Mouse (Mus musculus) forebrain, postnatal 0 days (tissue): Measurements from ENCODE around the gene Atg4d. TPM values are rescaled to one million over a fixed set of nuclear protein-coding genes. Genes with fewer than 3 reads are reported as not detected.

Experiments used
- ATAC-seq: fragments of 200-750 bp; cut with Nextera tagmentation; 2 replicates; pipeline ENCODE4 v1.8.0; 2017; ENCODE audit warnings: mild to moderate bottlenecking, moderate library complexity
- DNase-seq: peaks from one replicate; pipeline ENCODE4 v3.0.0-alpha.2; 2015
- H3K27ac ChIP-seq: fragments of 300-500 bp; sonication (generic); 2 replicates; pipeline ENCODE4 v1.5.1; 2014; ENCODE audit warnings: low read depth, mild to moderate bottlenecking, antibody characterized with exemption, low read length, moderate library complexity, mixed read lengths
- H3K27me3 ChIP-seq: fragments of 300-500 bp; sonication (generic); 2 replicates; pipeline ENCODE4 v1.6.1; 2014; ENCODE audit warnings: mild to moderate bottlenecking, low read length, mixed read lengths; ENCODE audit not compliant: insufficient read depth
- H3K36me3 ChIP-seq: fragments of 300-500 bp; sonication (generic); 2 replicates; pipeline ENCODE4 v1.6.1; 2014; ENCODE audit warnings: mild to moderate bottlenecking, moderate library complexity; ENCODE audit not compliant: insufficient read depth
- H3K4me1 ChIP-seq: fragments of 300-500 bp; sonication (generic); 2 replicates; pipeline ENCODE4 v1.6.1; 2014; ENCODE audit warnings: antibody characterized with exemption; ENCODE audit not compliant: insufficient read depth
- H3K4me2 ChIP-seq: fragments of 300-500 bp; sonication (generic); 2 replicates; pipeline ENCODE4 v1.6.1; 2014; ENCODE audit warnings: low read depth, mild to moderate bottlenecking, moderate library complexity
- H3K4me3 ChIP-seq: fragments of 300-500 bp; sonication (generic); 2 replicates; pipeline ENCODE4 v1.5.1; 2014; ENCODE audit warnings: low read depth, low read length, mixed read lengths
- H3K9ac ChIP-seq: fragments of 300-500 bp; sonication (generic); 2 replicates; pipeline ENCODE4 v1.6.1; 2014; ENCODE audit warnings: mild to moderate bottlenecking
- H3K9me3 ChIP-seq: fragments of 300-500 bp; sonication (generic); 2 replicates; pipeline ENCODE4 v1.6.1; 2016; ENCODE audit warnings: low read length
- CTCF ChIP-seq: sonication (generic); IDR thresholded peaks from 2 replicates; pipeline ENCODE4 v1.5.1; 2016; ENCODE audit warnings: antibody characterized with exemption, control low read depth, low read depth
- WGBS: fragments of 180-500 bp; shearing (Covaris S2); extraction: QIAGEN DNeasy Blood & Tissue Kit; methylation state at CpG from one replicate; pipeline ENCODE4 v1.1.7; 2014; 5-methylcytosine and 5-hydroxymethylcytosine counted together
- polyA plus RNA-seq: library from polyadenylated mRNA; unstranded; fragments of >200 nt; fragmentation: Nextera tagmentation; extraction: Ambion mirVana; gene quantifications from 2 replicates; pipeline ENCODE4 v1.2.1, GENCODE M21; 2015
- total RNA-seq: library from RNA; depleted of rRNA; stranded (reverse); fragments of >200 nt; gene quantifications from 2 replicates; pipeline ENCODE4 v1.2.3, GENCODE M21; 2014

The Atg4d gene
- total and polyA plus RNA-seq, 2 experiments from 2014 or later: 18.7 to 26.4 TPM

GRCm38 (mm10) chr9:21273520-21274228, 8.6 kb downstream of the Atg4d start:
- 84% methylated on average over 7 of the region's 7 CpGs for WGBS
- H3K36me3 ChIP-seq: peaks cover 90% of the 10 kb centered on the region

GRCm38 (mm10) chr9:21274336-21274735, 9.2 kb downstream of the Atg4d start:
- H3K36me3 ChIP-seq: peaks cover 90% of the 10 kb centered on the region

More at GRCm38 (mm10) chr9:21273520-21274228, 8.6 kb downstream of the Atg4d start:
- ATAC-seq: no peak
- Histone ChIP-seq H3K4me1 (no peaks in the 10 kb centered on the region), H3K27me3 (no peaks in the 10 kb centered on the region), H3K27ac (no peak overlapping the region), H3K4me3 (no peak overlapping the region), H3K9me3 (no peaks in the 10 kb centered on the region), H3K4me2 (no peak overlapping the region), H3K9ac (no peak overlapping the region)
- TF ChIP-seq CTCF: no peak
- no peak for DNase-seq

GRCm38 (mm10) chr9:21275013-21275710, 10.1 kb downstream of the Atg4d start:
- Histone ChIP-seq H3K36me3 (peaks cover 91% of the 10 kb centered on the region), H3K27ac (no peak overlapping the region), H3K9ac (no peak overlapping the region), H3K27me3 (no peaks in the 10 kb centered on the region), H3K9me3 (no peaks in the 10 kb centered on the region), H3K4me2 (no peak overlapping the region), H3K4me3 (no peak overlapping the region), H3K4me1 (no peaks in the 10 kb centered on the region)
- no peak for TF ChIP-seq CTCF
- no peak for ATAC-seq
- DNase-seq: no peak
- 88% methylated on average over 7 of the region's 7 CpGs for WGBS

More at GRCm38 (mm10) chr9:21274336-21274735, 9.2 kb downstream of the Atg4d start:
- H3K27me3 ChIP-seq: no peaks in the 10 kb centered on the region
- no peak for TF ChIP-seq CTCF
- no peak for DNase-seq
- H3K4me3 ChIP-seq: no peak overlapping the region
- 94% methylated on average over 3 of the region's 3 CpGs for WGBS
- ATAC-seq: no peak
- H3K9ac ChIP-seq: no peak overlapping the region
- H3K4me2 ChIP-seq: no peak overlapping the region
- no peaks in the 10 kb centered on the region for H3K4me1 ChIP-seq
- no peak overlapping the region for H3K27ac ChIP-seq
- H3K9me3 ChIP-seq: no peaks in the 10 kb centered on the region

- no peak for ATAC-seq
- Histone ChIP-seq H3K27ac (no peak overlapping the region), H3K36me3 (peaks cover 89% of the 10 kb centered on the region), H3K4me3 (no peak overlapping the region), H3K9me3 (no peaks in the 10 kb centered on the region), H3K4me1 (no peaks in the 10 kb centered on the region), H3K27me3 (no peaks in the 10 kb centered on the region), H3K9ac (no peak overlapping the region), H3K4me2 (no peak overlapping the region)
- no peak for TF ChIP-seq CTCF
- no peak for DNase-seq
- 92% methylated on average over 12 of the region's 12 CpGs for WGBS
These were observed 10.6 kb downstream of the Atg4d start for GRCm38 (mm10) chr9:21275727-21276126.

- Histone ChIP-seq H3K27ac (no peak overlapping the region), H3K36me3 (peaks cover 89% of the 10 kb centered on the region), H3K4me3 (no peak overlapping the region), H3K4me1 (no peaks in the 10 kb centered on the region), H3K9me3 (no peaks in the 10 kb centered on the region), H3K4me2 (no peak overlapping the region), H3K9ac (no peak overlapping the region), H3K27me3 (no peaks in the 10 kb centered on the region)
- no peak for DNase-seq
- ATAC-seq: no peak
- no peak for TF ChIP-seq CTCF
- WGBS: 90% methylated on average over 8 of the region's 8 CpGs
These were observed 11.2 kb downstream of the Atg4d start for GRCm38 (mm10) chr9:21276307-21276706.

- no peaks in the 10 kb centered on the region for H3K4me1 ChIP-seq
- no peak overlapping the region for H3K4me3 ChIP-seq
- no peak for TF ChIP-seq CTCF
- no peaks in the 10 kb centered on the region for H3K9me3 ChIP-seq
- H3K36me3 ChIP-seq: peaks cover 87% of the 10 kb centered on the region
- H3K27ac ChIP-seq: no peak overlapping the region
- no peaks in the 10 kb centered on the region for H3K27me3 ChIP-seq
- ATAC-seq (no peak), DNase-seq (no peak)
- H3K4me2 ChIP-seq: no peak overlapping the region
- 95% methylated on average over 5 of the region's 5 CpGs for WGBS
- no peak overlapping the region for H3K9ac ChIP-seq
These were observed 12.7 kb downstream of the Atg4d start for GRCm38 (mm10) chr9:21277776-21278175.

GRCm38 (mm10) chr9:21283591-21283990, 18.5 kb downstream of the Atg4d start:
- H3K4me1 ChIP-seq: peaks cover 10% of the 10 kb centered on the region; the same call in 1 of the 2 replicates
- TF ChIP-seq CTCF: peak; percentile 29
- H3K36me3 ChIP-seq: peaks cover 48% of the 10 kb centered on the region
- no peak overlapping the region for H3K4me3 ChIP-seq
- H3K9me3 ChIP-seq: no peaks in the 10 kb centered on the region
- H3K27me3 ChIP-seq: no peaks in the 10 kb centered on the region
- no peak overlapping the region for H3K9ac ChIP-seq
- DNase-seq (no peak), ATAC-seq (no peak)
- no peak overlapping the region for H3K4me2 ChIP-seq
- 93% methylated on average over 5 of the region's 5 CpGs for WGBS
- no peak overlapping the region for H3K27ac ChIP-seq
